Mouse (Mus musculus) intestine, embryonic 15.5 days (tissue): Measurements from ENCODE around the gene Olfr585. TPM values are rescaled to one million over a fixed set of nuclear protein-coding genes. Genes with fewer than 3 reads are reported as not detected.

Experiments used
- ATAC-seq: fragments of 200-750 bp; cut with Nextera tagmentation; 2 replicates; pipeline ENCODE4 v1.8.0; 2017; ENCODE audit warnings: moderate TSS enrichment, moderate library complexity
- H3K27ac ChIP-seq: fragments of 300-500 bp; sonication (generic); 2 replicates; pipeline ENCODE4 v1.5.1; 2015; ENCODE audit warnings: mild to moderate bottlenecking, inconsistent platforms
- H3K27me3 ChIP-seq: fragments of 300-500 bp; sonication (generic); replicated peaks from 2 replicates; pipeline ENCODE4 v1.6.1; 2015; ENCODE audit warnings: inconsistent platforms
- H3K36me3 ChIP-seq: fragments of 300-500 bp; sonication (generic); 2 replicates; pipeline ENCODE4 v1.6.1; 2015; ENCODE audit warnings: inconsistent platforms
- H3K4me1 ChIP-seq: fragments of 300-500 bp; sonication (generic); replicated peaks from 2 replicates; pipeline ENCODE4 v1.6.1; 2015; ENCODE audit warnings: inconsistent platforms
- H3K4me2 ChIP-seq: fragments of 300-500 bp; sonication (generic); replicated peaks from 2 replicates; pipeline ENCODE4 v1.6.1; 2015; ENCODE audit warnings: mild to moderate bottlenecking, inconsistent platforms
- H3K4me3 ChIP-seq: fragments of 300-500 bp; sonication (generic); replicated peaks from 2 replicates; pipeline ENCODE4 v1.5.1; 2015; ENCODE audit warnings: inconsistent platforms
- H3K9ac ChIP-seq: fragments of 300-500 bp; sonication (generic); 2 replicates; pipeline ENCODE4 v1.6.1; 2015; ENCODE audit warnings: inconsistent platforms
- H3K9me3 ChIP-seq: fragments of 300-500 bp; sonication (generic); 2 replicates; pipeline ENCODE4 v1.6.1; 2016; ENCODE audit warnings: inconsistent platforms
- WGBS: fragments of 180-500 bp; shearing (Covaris S2); methylation state at CpG from one replicate; pipeline ENCODE4 v1.1.7; 2015; 5-methylcytosine and 5-hydroxymethylcytosine counted together
- polyA plus RNA-seq: library from polyadenylated mRNA; unstranded; fragments of >200 nt; fragmentation: Nextera tagmentation; extraction: Ambion mirVana; gene quantifications from 2 replicates; pipeline ENCODE4 v1.2.1, GENCODE M21; 2015

The Olfr585 gene
- not detected in 2 replicates for polyA plus RNA-seq

GRCm38 (mm10) chr7:103097420-103097819 is at the start of gene Olfr585:
Olfr585 (plus strand) TSS chr7:103097720.
- Histone ChIP-seq H3K36me3 (no peaks in the 10 kb centered on the region), H3K9ac (no peak within 1 kb of the TSS), H3K27me3 (no peaks in the 10 kb centered on the region), H3K27ac (no peak within 1 kb of the TSS), H3K4me2 (no peak within 1 kb of the TSS), H3K9me3 (no peaks in the 10 kb centered on the region), H3K4me3 (no peak within 1 kb of the TSS), H3K4me1 (no peaks in the 10 kb centered on the region)
- WGBS = 79% methylated on average over 1 of the region's 1 CpGs
- no peak for ATAC-seq

- 88% methylated on average over 1 of the region's 1 CpGs for WGBS
- H3K4me2 ChIP-seq = no peak within 1 kb of the TSS
These were observed 46.5 kb upstream of the Olfr585 start, which contains the start of gene Olfr583 for GRCm38 (mm10) chr7:103051000-103051399. Olfr583 (plus strand) TSS chr7:103051300.

DNA sequence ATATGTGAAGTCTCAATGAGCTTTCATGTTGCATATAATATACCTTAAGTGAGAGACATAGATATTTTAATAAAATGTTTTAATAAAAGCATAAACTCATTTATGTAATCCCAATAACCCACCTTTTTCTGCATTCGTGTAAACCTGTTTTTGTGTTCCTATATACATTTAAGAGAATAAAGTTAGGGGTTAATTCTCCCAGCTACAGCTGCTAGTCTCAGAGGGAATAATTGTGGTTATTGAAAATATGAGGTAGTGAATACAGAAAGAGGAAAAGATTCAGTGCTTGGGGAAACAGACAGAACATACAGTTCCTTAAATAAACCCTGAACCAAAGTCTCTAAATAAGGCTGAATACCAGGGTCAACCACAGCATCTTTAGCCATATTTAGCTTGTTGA is 15.9 kb upstream of the Olfr585 start, which contains the start of gene Olfr584:
Gene Olfr584, plus strand, starts transcription at position 301 of the 400 bp plus-strand sequence.
- 91% methylated on average over 1 of the region's 1 CpGs for WGBS
- Histone ChIP-seq H3K9ac (no peak within 1 kb of the TSS), H3K27me3 (no peaks in the 10 kb centered on the region)

More at GRCm38 (mm10) chr7:103051000-103051399, 46.5 kb upstream of the Olfr585 start, which contains the start of gene Olfr583:
- Histone ChIP-seq H3K4me1 (no peaks in the 10 kb centered on the region), H3K9me3 (no peaks in the 10 kb centered on the region), H3K27ac (no peak within 1 kb of the TSS), H3K36me3 (no peaks in the 10 kb centered on the region), H3K27me3 (no peaks in the 10 kb centered on the region), H3K4me3 (no peak within 1 kb of the TSS), H3K9ac (no peak within 1 kb of the TSS)
- ATAC-seq = no peak

GRCm38 (mm10) chr7:103119406-103119805 is 21.9 kb downstream of the Olfr585 start:
- no peak overlapping the region for H3K9ac ChIP-seq
- no peaks in the 10 kb centered on the region for H3K27me3 ChIP-seq
- no peaks in the 10 kb centered on the region for H3K4me1 ChIP-seq
- no peak overlapping the region for H3K4me2 ChIP-seq
- no peak overlapping the region for H3K27ac ChIP-seq
- ATAC-seq = no peak
- no peaks in the 10 kb centered on the region for H3K9me3 ChIP-seq
- H3K4me3 ChIP-seq = no peak overlapping the region
- H3K36me3 ChIP-seq = no peaks in the 10 kb centered on the region
- 52% methylated on average over 3 of the region's 3 CpGs for whole genome bisulfite sequencing

More for the DNA sequence above, 15.9 kb upstream of the Olfr585 start, which contains the start of gene Olfr584:
- no peaks in the 10 kb centered on the region for H3K9me3 ChIP-seq
- no peaks in the 10 kb centered on the region for H3K36me3 ChIP-seq
- H3K4me3 ChIP-seq = no peak within 1 kb of the TSS
- no peak within 1 kb of the TSS for H3K4me2 ChIP-seq
- H3K27ac ChIP-seq = no peak within 1 kb of the TSS
- ATAC-seq = no peak
- H3K4me1 ChIP-seq = no peaks in the 10 kb centered on the region

DNA sequence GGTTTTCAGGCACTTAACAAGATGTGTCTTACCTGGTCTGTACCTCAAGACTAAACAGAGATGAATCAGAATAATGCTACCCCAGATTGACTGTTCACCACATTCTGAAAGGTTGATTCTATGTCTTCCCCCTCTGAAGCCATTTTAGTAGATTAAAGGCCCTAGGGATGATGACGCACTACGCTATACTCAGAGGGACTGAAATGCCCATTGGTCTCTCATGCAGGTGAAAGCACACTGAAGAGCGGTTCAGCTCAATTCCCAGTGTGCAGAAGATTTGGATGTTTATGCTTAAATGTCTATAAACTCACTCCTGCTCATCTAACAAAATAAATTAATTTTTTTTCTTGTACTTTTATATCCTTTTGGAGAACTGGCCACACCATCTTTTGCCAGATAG is 28.0 kb downstream of the Olfr585 start, which contains the start of gene Olfr586:
Gene Olfr586, minus strand, starts transcription at position 101 of the 400 bp plus-strand sequence.
- Histone ChIP-seq H3K36me3 (no peaks in the 10 kb centered on the region), H3K27ac (no peak within 1 kb of the TSS), H3K27me3 (no peaks in the 10 kb centered on the region), H3K9ac (no peak within 1 kb of the TSS), H3K9me3 (no peaks in the 10 kb centered on the region), H3K4me2 (no peak within 1 kb of the TSS), H3K4me3 (no peak within 1 kb of the TSS), H3K4me1 (no peaks in the 10 kb centered on the region)
- 88% methylated on average over 3 of the region's 3 CpGs for whole genome bisulfite sequencing
- ATAC-seq = no peak

GRCm38 (mm10) chr7:103140579-103140978 is 43.1 kb downstream of the Olfr585 start, which contains the start of gene Olfr588-ps1:
Olfr588-ps1 (plus strand) TSS chr7:103140879.
- no peaks in the 10 kb centered on the region for H3K36me3 ChIP-seq
- no peak for ATAC-seq
- H3K9ac ChIP-seq = no peak within 1 kb of the TSS
- H3K27me3 ChIP-seq = no peaks in the 10 kb centered on the region
- H3K4me1 ChIP-seq = no peaks in the 10 kb centered on the region
- H3K4me3 ChIP-seq = no peak within 1 kb of the TSS
- WGBS = 80% methylated on average over 1 of the region's 1 CpGs
- H3K27ac ChIP-seq = no peak within 1 kb of the TSS
- no peak within 1 kb of the TSS for H3K4me2 ChIP-seq
- H3K9me3 ChIP-seq = no peaks in the 10 kb centered on the region

Other genes starting within 250 kb of the Olfr585 start
- gene Olfr566, start 239.0 kb upstream of the Olfr585 start, polyA plus RNA-seq = not detected in 2 replicates
- gene Olfr568, start 220.6 kb upstream of the Olfr585 start, polyA plus RNA-seq = not detected in 2 replicates
- gene Olfr569, start 206.8 kb upstream of the Olfr585 start, polyA plus RNA-seq = not detected in 2 replicates
- not detected in 2 replicates for gene Olfr570, start 203.1 kb upstream of the Olfr585 start, polyA plus RNA-seq
- not detected in 2 replicates for gene Olfr571, start 180.2 kb upstream of the Olfr585 start, polyA plus RNA-seq
- not detected in 2 replicates for gene Olfr572, start 173.3 kb upstream of the Olfr585 start, polyA plus RNA-seq
- not detected in 2 replicates for gene Olfr573-ps1, start 155.1 kb upstream of the Olfr585 start, polyA plus RNA-seq
- gene Olfr574, start 149.3 kb upstream of the Olfr585 start, polyA plus RNA-seq = not detected in 2 replicates
- gene Olfr575, start 138.9 kb upstream of the Olfr585 start, polyA plus RNA-seq = not detected in 2 replicates
- not detected in 2 replicates for gene Olfr576, start 135.1 kb upstream of the Olfr585 start, polyA plus RNA-seq
- gene Olfr577, start 121.8 kb upstream of the Olfr585 start, polyA plus RNA-seq = not detected in 2 replicates
- gene Olfr578, start 108.4 kb upstream of the Olfr585 start, polyA plus RNA-seq = not detected in 2 replicates
- not detected in 2 replicates for gene Olfr582, start 59.7 kb upstream of the Olfr585 start, polyA plus RNA-seq
- not detected in 2 replicates for gene Olfr583, start 46.4 kb upstream of the Olfr585 start, polyA plus RNA-seq
- not detected in 2 replicates for gene Olfr584, start 15.8 kb upstream of the Olfr585 start, polyA plus RNA-seq
- not detected in 2 replicates for gene Olfr586, start 27.9 kb downstream of the Olfr585 start, polyA plus RNA-seq
- not detected in 2 replicates for gene Olfr588-ps1, start 43.2 kb downstream of the Olfr585 start, polyA plus RNA-seq
- not detected in 2 replicates for gene Olfr589, start 58.6 kb downstream of the Olfr585 start, polyA plus RNA-seq
- gene Olfr591, start 80.6 kb downstream of the Olfr585 start, polyA plus RNA-seq = not detected in 2 replicates
- not detected in 2 replicates for gene Olfr592, start 87.1 kb downstream of the Olfr585 start, polyA plus RNA-seq
- gene Olfr593, start 114.1 kb downstream of the Olfr585 start, polyA plus RNA-seq = not detected in 2 replicates
- gene Olfr594, start 119.3 kb downstream of the Olfr585 start, polyA plus RNA-seq = not detected in 2 replicates
- not detected in 2 replicates for gene Usp17ld, start 154.8 kb downstream of the Olfr585 start, polyA plus RNA-seq
- not detected in 2 replicates for gene Olfr596, start 207.9 kb downstream of the Olfr585 start, polyA plus RNA-seq
- gene Olfr597, start 218.6 kb downstream of the Olfr585 start, polyA plus RNA-seq = not detected in 2 replicates
- not detected in 2 replicates for gene Olfr598, start 225.8 kb downstream of the Olfr585 start, polyA plus RNA-seq
- not detected in 2 replicates for gene Olfr599, start 238.2 kb downstream of the Olfr585 start, polyA plus RNA-seq